Mouse (Mus musculus) limb, embryonic 11.5 days (tissue): ENCODE results near the gene Gm5127. TPM values are rescaled to one million over a fixed set of nuclear protein-coding genes. Genes with fewer than 3 reads are reported as not detected.
A peak's percentile ranks its signal among the peaks of the same experiment; 100 is the strongest.

ENCODE experiments used
- ATAC-seq: fragments of 200-750 bp; cut with Nextera tagmentation; 2 replicates; pipeline ENCODE4 v1.8.0; 2017; ENCODE audit warnings: low read depth; ENCODE audit not compliant: insufficient number of reproducible peaks, low FRiP score, low TSS enrichment
- DNase-seq: peaks from one replicate; pipeline ENCODE4 v3.0.0-alpha.2; 2015; ENCODE audit warnings: low spot score
- H3K27ac ChIP-seq: fragments of 300-500 bp; sonication (generic); replicated peaks from 2 replicates; pipeline ENCODE4 v1.5.1; 2014; ENCODE audit warnings: low read depth, mild to moderate bottlenecking, low read length
- H3K27me3 ChIP-seq: fragments of 300-500 bp; sonication (generic); 2 replicates; pipeline ENCODE4 v1.6.1; 2014; ENCODE audit warnings: mild to moderate bottlenecking, low read length, mixed read lengths; ENCODE audit not compliant: control insufficient read depth, insufficient read depth
- H3K36me3 ChIP-seq: fragments of 300-500 bp; sonication (generic); 2 replicates; pipeline ENCODE4 v1.6.1; 2014; ENCODE audit warnings: mild to moderate bottlenecking, low read length, moderate library complexity, mixed read lengths; ENCODE audit not compliant: control insufficient read depth, insufficient read depth
- H3K4me1 ChIP-seq: fragments of 300-500 bp; sonication (generic); 2 replicates; pipeline ENCODE4 v1.6.1; 2014; ENCODE audit warnings: low read length, mixed read lengths; ENCODE audit not compliant: control insufficient read depth, insufficient read depth
- H3K4me2 ChIP-seq: fragments of 300-500 bp; sonication (generic); 2 replicates; pipeline ENCODE4 v1.6.1; 2014; ENCODE audit warnings: low read depth, mild to moderate bottlenecking, moderate library complexity; ENCODE audit not compliant: severe bottlenecking
- H3K4me3 ChIP-seq: fragments of 300-500 bp; sonication (generic); 2 replicates; pipeline ENCODE4 v1.5.1; 2014; ENCODE audit warnings: low read depth, low read length
- H3K9ac ChIP-seq: fragments of 300-500 bp; sonication (generic); 2 replicates; pipeline ENCODE4 v1.6.1; 2014; ENCODE audit warnings: mild to moderate bottlenecking, low read length
- H3K9me3 ChIP-seq: fragments of 300-500 bp; sonication (generic); 2 replicates; pipeline ENCODE4 v1.6.1; 2016; ENCODE audit warnings: low read length; ENCODE audit not compliant: control insufficient read depth
- WGBS: fragments of 180-500 bp; shearing (Covaris S2); extraction: QIAGEN DNeasy Blood & Tissue Kit; methylation state at CpG from one replicate; pipeline ENCODE4 v1.1.7; 2014; 5-methylcytosine and 5-hydroxymethylcytosine counted together
- polyA plus RNA-seq: library from polyadenylated mRNA; unstranded; fragments of >200 nt; fragmentation: Nextera tagmentation; extraction: Ambion mirVana; gene quantifications from 2 replicates; pipeline ENCODE4 v1.2.1, GENCODE M21; 2014

The Gm5127 gene
- polyA plus RNA-seq, result 0.24 and 0.40 TPM in 2 replicates

- H3K36me3 ChIP-seq, result no peaks in the 10 kb centered on the region
- H3K27ac ChIP-seq, result no peak within 1 kb of the TSS
- H3K27me3 ChIP-seq, result no peaks in the 10 kb centered on the region
- no peak within 1 kb of the TSS for H3K4me2 ChIP-seq
- no peak within 1 kb of the TSS for H3K9ac ChIP-seq
- H3K9me3 ChIP-seq, result no peaks in the 10 kb centered on the region
- WGBS, result 32% methylated on average over 3 of the region's 3 CpGs
- DNase-seq, result no peak
- no peaks in the 10 kb centered on the region for H3K4me1 ChIP-seq
- ATAC-seq, result no peak
- H3K4me3 ChIP-seq, result no peak within 1 kb of the TSS
These were observed at the start of gene Gm5127 for GRCm38 (mm10) chrX:106582886-106583285. TSS of gene Gm5127 (plus strand) at chrX:106583186.

DNA sequence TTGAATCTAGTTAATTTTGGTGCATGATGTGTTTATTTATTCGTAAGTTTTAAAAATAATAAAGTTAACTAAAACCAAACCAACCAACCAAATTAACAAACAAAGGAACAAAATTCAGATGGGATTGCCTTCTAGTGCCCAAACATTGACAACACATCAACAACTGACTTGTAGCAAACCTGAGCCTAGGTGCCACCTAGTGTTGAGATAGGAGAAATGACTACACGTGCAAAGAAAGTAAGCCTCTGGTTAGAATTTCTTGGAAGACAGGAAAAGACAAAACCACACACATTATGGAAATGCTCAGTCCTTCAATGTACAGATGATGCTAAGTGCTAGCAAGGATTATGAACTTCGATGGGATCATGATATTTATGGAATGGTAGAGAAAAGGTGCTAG lies 46.6 kb upstream of the Gm5127 start:
- H3K36me3 ChIP-seq, result no peaks in the 10 kb centered on the region
- WGBS, result 34% methylated on average over 3 of the region's 3 CpGs
- H3K9me3 ChIP-seq, result no peaks in the 10 kb centered on the region
- no peak for DNase-seq
- no peak overlapping the region for H3K9ac ChIP-seq
- no peak overlapping the region for H3K4me2 ChIP-seq
- H3K4me1 ChIP-seq, result no peaks in the 10 kb centered on the region
- H3K27ac ChIP-seq, result no peak overlapping the region
- ATAC-seq, result no peak
- H3K27me3 ChIP-seq, result no peaks in the 10 kb centered on the region
- H3K4me3 ChIP-seq, result no peak overlapping the region

DNA sequence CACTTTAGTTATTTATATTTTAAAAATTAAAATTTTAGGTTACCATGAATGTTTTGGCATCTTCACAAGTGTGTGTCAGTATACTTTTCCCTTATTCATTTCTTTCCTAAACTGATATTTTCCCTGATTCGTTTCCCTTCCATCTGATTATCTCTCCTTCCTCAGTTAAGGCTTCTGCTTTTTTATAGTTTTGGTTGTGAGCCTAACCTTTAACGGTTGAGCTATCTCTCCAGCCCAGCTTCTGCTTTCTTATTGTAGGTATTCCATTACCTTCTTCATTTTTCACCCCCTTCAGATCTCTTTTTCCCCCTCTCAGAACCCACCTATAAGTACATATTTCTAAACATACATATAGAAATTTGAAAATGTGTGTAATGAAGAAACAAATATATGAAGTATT lies 27.5 kb upstream of the Gm5127 start:
- ATAC-seq, result no peak
- Histone ChIP-seq H3K9ac (no peak overlapping the region), H3K4me2 (no peak overlapping the region), H3K27ac (no peak overlapping the region), H3K9me3 (no peaks in the 10 kb centered on the region), H3K36me3 (no peaks in the 10 kb centered on the region), H3K4me1 (no peaks in the 10 kb centered on the region), H3K4me3 (no peak overlapping the region), H3K27me3 (no peaks in the 10 kb centered on the region)
- DNase-seq, result no peak
- 66% methylated on average over 2 of the region's 2 CpGs for WGBS

- Histone ChIP-seq H3K9me3 (no peaks in the 10 kb centered on the region), H3K27me3 (no peaks in the 10 kb centered on the region), H3K9ac (no peak overlapping the region), H3K4me3 (no peak overlapping the region), H3K4me2 (no peak overlapping the region), H3K4me1 (no peaks in the 10 kb centered on the region), H3K27ac (no peak overlapping the region), H3K36me3 (no peaks in the 10 kb centered on the region)
- ATAC-seq (no peak), DNase-seq (peak; percentile 32)
- 23% methylated on average over 3 of the region's 3 CpGs for WGBS
These were observed 4.0 kb upstream of the Gm5127 start for GRCm38 (mm10) chrX:106578966-106579365.

- no peaks in the 10 kb centered on the region for H3K9me3 ChIP-seq
- DNase-seq, result no peak
These were observed 2.6 kb upstream of the Gm5127 start for GRCm38 (mm10) chrX:106580410-106580809.

GRCm38 (mm10) chrX:106582197-106582596 lies 789 bp upstream of the Gm5127 start:
- DNase-seq (no peak), ATAC-seq (peak; percentile 51; the same call in 1 of the 2 replicates)
- H3K4me2 ChIP-seq, result no peak overlapping the region
- no peak overlapping the region for H3K27ac ChIP-seq
- 15% methylated on average over 2 of the region's 2 CpGs for WGBS
- H3K36me3 ChIP-seq, result no peaks in the 10 kb centered on the region
- no peak overlapping the region for H3K9ac ChIP-seq
- H3K9me3 ChIP-seq, result no peaks in the 10 kb centered on the region
- no peaks in the 10 kb centered on the region for H3K27me3 ChIP-seq
- no peaks in the 10 kb centered on the region for H3K4me1 ChIP-seq
- H3K4me3 ChIP-seq, result no peak overlapping the region

More at GRCm38 (mm10) chrX:106580410-106580809, 2.6 kb upstream of the Gm5127 start:
- no peaks in the 10 kb centered on the region for H3K36me3 ChIP-seq
- no peak overlapping the region for H3K4me2 ChIP-seq
- H3K4me3 ChIP-seq, result no peak overlapping the region
- H3K9ac ChIP-seq, result no peak overlapping the region
- H3K27ac ChIP-seq, result no peak overlapping the region
- no peaks in the 10 kb centered on the region for H3K27me3 ChIP-seq
- H3K4me1 ChIP-seq, result no peaks in the 10 kb centered on the region
- no peak for ATAC-seq

- ATAC-seq (no peak), DNase-seq (no peak)
- Histone ChIP-seq H3K4me3 (no peak overlapping the region), H3K4me1 (no peaks in the 10 kb centered on the region), H3K9ac (no peak overlapping the region), H3K9me3 (no peaks in the 10 kb centered on the region), H3K27ac (no peak overlapping the region), H3K4me2 (no peak overlapping the region), H3K27me3 (no peaks in the 10 kb centered on the region), H3K36me3 (no peaks in the 10 kb centered on the region)
These were observed 10.9 kb downstream of the Gm5127 start for GRCm38 (mm10) chrX:106593914-106594313.

- Histone ChIP-seq H3K27ac (no peak overlapping the region), H3K4me3 (no peak overlapping the region), H3K4me1 (no peaks in the 10 kb centered on the region), H3K9ac (no peak overlapping the region), H3K4me2 (no peak overlapping the region), H3K9me3 (no peaks in the 10 kb centered on the region), H3K27me3 (no peaks in the 10 kb centered on the region), H3K36me3 (no peaks in the 10 kb centered on the region)
- ATAC-seq, result no peak
- WGBS, result 95% methylated on average over 1 of the region's 1 CpGs
- DNase-seq, result no peak
These were observed 12.9 kb downstream of the Gm5127 start for GRCm38 (mm10) chrX:106595904-106596303.

GRCm38 (mm10) chrX:106602574-106603258 lies 19.7 kb downstream of the Gm5127 start:
- H3K36me3 ChIP-seq, result no peaks in the 10 kb centered on the region
- no peaks in the 10 kb centered on the region for H3K27me3 ChIP-seq
- no peak overlapping the region for H3K27ac ChIP-seq
- WGBS, result 19% methylated on average over 9 of the region's 9 CpGs
- no peaks in the 10 kb centered on the region for H3K4me1 ChIP-seq
- no peak overlapping the region for H3K4me3 ChIP-seq
- ATAC-seq, result no peak
- H3K9ac ChIP-seq, result no peak overlapping the region
- DNase-seq, result peak; percentile 23
- no peaks in the 10 kb centered on the region for H3K9me3 ChIP-seq
- H3K4me2 ChIP-seq, result peak overlapping the region; percentile 20; the same call in 1 of the 2 replicates
